Mouse (Mus musculus): ENCODE measurements around the gene Dars. TPM values are rescaled to one million over a fixed set of nuclear protein-coding genes. Genes with fewer than 3 reads are reported as not detected.
"Not testable (repeated sequence)": the region's sequence is repeated elsewhere in the genome, so short reads cannot be mapped to it uniquely, and the experiment has no call there.

The Dars gene
- polyA plus RNA-seq, 1 experiment from 2014 or later = 178 TPM

DNA sequence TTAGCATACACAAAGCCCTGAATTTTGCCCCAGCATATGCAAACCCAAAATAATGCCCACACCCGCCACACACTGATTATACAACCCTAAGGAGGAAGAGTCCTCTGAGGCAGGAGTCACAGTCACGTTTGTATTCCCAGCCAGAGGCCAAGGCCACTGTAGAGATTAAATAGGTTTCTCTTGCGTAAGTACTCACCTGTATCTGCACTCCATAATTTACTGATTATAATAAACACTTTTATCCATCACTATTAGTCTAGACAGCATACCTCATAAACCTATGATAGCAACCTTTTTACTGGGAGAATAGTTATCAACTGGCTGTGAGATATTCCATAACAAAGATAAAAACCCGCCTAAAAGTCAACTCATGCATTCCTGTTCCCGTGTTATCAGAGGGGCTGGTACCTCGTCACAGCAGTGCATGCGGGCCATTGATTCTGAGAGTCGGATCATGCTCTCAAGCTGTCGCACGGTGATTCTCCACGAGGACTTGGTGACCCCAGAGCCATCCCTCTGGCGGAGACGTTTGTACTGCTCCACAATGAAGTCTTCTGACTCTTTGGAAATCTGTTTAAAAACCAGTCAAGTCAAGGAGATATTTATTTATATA, 79.4 kb downstream of the Dars start:
- Histone ChIP-seq H3K9me3 (replicated peaks; ENCODE audit: control insufficient read depth, low read length) (no peaks in the 10 kb centered on the region), H3K27ac (ENCODE audit: low read length) (no peak overlapping the region), H3K36me3 (ENCODE audit: control insufficient read depth, insufficient read depth, low read length) (peaks cover 39% of the 10 kb centered on the region), H3K4me2 (ENCODE audit: low read depth, low read length) (no peak overlapping the region), H3K4me1 (ENCODE audit: control insufficient read depth, insufficient read depth, low read length) (no peaks in the 10 kb centered on the region), H3K27me3 (ENCODE audit: control insufficient read depth, insufficient read depth, low read length) (no peaks in the 10 kb centered on the region), H3K9ac (ENCODE audit: low read length) (no peak overlapping the region), H3K4me3 (replicated peaks; ENCODE audit: low read length) (no peak overlapping the region)
- 80% methylated on average over 13 of the region's 13 CpGs for WGBS
- ATAC-seq (ENCODE audit: insufficient read depth, low FRiP score) = no peak

DNA sequence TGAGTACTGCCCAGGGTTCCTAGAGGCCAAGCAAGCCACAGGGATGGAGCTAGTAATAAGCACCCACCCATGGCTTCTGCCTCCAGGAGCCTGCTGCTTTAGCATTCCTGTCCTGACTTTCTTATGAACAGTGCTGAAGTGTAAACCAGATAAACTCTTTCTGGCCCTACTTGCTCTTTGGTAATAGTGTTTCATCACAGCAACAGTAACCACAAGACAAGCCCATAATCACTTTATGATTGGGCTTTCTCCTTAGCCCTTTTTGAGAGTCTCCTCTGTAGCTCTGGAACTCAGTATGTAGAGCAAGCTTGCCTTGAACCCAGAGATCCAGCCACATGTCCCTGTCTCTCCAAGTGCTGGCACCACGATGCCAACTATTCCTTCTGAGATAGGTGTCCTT, 86.9 kb downstream of the Dars start:
- Histone ChIP-seq H3K4me3 (replicated peaks; ENCODE audit: low read length) (no peak overlapping the region), H3K27ac (ENCODE audit: low read length) (no peak overlapping the region), H3K36me3 (ENCODE audit: control insufficient read depth, insufficient read depth, low read length) (peaks cover 34% of the 10 kb centered on the region), H3K9me3 (replicated peaks; ENCODE audit: control insufficient read depth, low read length) (no peaks in the 10 kb centered on the region), H3K27me3 (ENCODE audit: control insufficient read depth, insufficient read depth, low read length) (no peaks in the 10 kb centered on the region), H3K4me1 (ENCODE audit: control insufficient read depth, insufficient read depth, low read length) (no peaks in the 10 kb centered on the region), H3K4me2 (ENCODE audit: low read depth, low read length) (no peak overlapping the region), H3K9ac (ENCODE audit: low read length) (no peak overlapping the region)
- 91% methylated on average over 1 of the region's 1 CpGs for WGBS
- no peak for ATAC-seq (ENCODE audit: insufficient read depth, low FRiP score)

DNA sequence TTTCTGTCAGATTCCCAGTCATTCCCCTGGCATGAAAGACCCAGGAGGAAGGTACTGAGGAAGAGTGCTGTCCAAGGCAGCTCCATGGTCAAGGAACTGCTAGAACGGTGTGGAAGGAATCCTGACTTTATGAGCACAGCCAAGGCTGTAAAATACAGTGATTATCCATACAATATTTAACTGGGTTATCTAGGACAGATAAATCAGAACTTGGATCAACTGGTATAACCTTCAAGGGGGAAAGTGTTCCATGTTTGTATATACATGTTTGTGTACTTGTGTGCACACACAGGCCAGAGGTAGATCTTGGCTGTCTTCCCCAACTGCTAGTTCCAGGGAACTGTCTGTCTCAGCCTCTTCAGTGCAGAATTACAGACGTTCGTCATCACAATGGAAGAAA, 89.0 kb downstream of the Dars start, which contains the start of gene Lct:
TSS of gene Lct (minus strand) at position 101 of the 400 bp plus-strand sequence.
- H3K27ac ChIP-seq (ENCODE audit: low read length) = no peak within 1 kb of the TSS
- no peak for ATAC-seq (ENCODE audit: insufficient read depth, low FRiP score)
- no peak within 1 kb of the TSS for H3K9ac ChIP-seq (ENCODE audit: low read length)
- no peak within 1 kb of the TSS for H3K4me2 ChIP-seq (ENCODE audit: low read depth, low read length)
- H3K9me3 ChIP-seq (replicated peaks; ENCODE audit: control insufficient read depth, low read length) = no peaks in the 10 kb centered on the region
- 74% methylated on average over 3 of the region's 3 CpGs for WGBS
- H3K4me3 ChIP-seq (replicated peaks; ENCODE audit: low read length) = no peak within 1 kb of the TSS
- no peaks in the 10 kb centered on the region for H3K27me3 ChIP-seq (ENCODE audit: control insufficient read depth, insufficient read depth, low read length)
- peaks cover 20% of the 10 kb centered on the region for H3K36me3 ChIP-seq (ENCODE audit: control insufficient read depth, insufficient read depth, low read length)
- H3K4me1 ChIP-seq (ENCODE audit: control insufficient read depth, insufficient read depth, low read length) = no peaks in the 10 kb centered on the region

DNA sequence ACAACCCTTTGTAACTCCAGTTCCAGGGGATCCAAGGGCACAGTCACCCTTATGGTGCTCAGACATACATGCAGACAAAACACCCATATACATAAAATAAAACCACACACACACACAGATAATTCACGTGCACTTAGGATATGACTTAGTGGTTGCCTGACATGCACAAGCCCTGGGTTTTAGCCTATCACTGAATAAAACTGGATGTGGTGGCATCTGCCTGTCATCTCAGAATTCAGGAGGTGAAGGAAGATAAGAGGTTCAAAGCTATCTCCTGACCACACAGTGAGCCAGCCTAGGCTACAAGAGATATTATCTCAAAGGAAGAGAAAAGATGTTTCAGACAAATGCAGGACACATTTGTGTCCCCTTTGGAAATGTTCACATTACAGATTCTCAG, 90.0 kb downstream of the Dars start:
- ATAC-seq (ENCODE audit: insufficient read depth, low FRiP score) = no peak
- Histone ChIP-seq H3K4me1 (ENCODE audit: control insufficient read depth, insufficient read depth, low read length) (no peaks in the 10 kb centered on the region), H3K9me3 (replicated peaks; ENCODE audit: control insufficient read depth, low read length) (no peaks in the 10 kb centered on the region), H3K27ac (ENCODE audit: low read length) (no peak overlapping the region), H3K4me3 (replicated peaks; ENCODE audit: low read length) (no peak overlapping the region), H3K27me3 (ENCODE audit: control insufficient read depth, insufficient read depth, low read length) (no peaks in the 10 kb centered on the region), H3K36me3 (ENCODE audit: control insufficient read depth, insufficient read depth, low read length) (peaks cover 14% of the 10 kb centered on the region), H3K9ac (ENCODE audit: low read length) (no peak overlapping the region), H3K4me2 (ENCODE audit: low read depth, low read length) (no peak overlapping the region)
- WGBS = 89% methylated on average over 1 of the region's 1 CpGs

DNA sequence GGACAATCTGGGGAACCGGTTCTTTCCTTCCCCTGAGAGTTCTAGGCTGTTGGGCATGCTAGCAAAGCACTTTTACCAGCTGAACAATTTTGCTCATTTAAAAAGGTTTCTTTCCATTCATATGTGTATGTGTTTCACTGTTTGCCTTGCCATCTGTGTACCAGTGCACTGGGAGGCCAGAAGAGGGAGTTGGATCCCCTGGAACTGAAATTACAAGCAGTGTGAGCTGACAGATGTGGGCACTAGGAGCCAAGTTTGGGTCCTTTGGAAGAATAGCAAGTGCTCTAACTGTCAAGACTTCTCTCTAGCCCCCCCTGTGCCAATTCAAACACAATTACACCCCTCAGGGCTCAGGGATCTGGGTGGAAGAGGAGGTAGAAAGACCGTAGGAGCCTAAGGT, 92.4 kb downstream of the Dars start:
- H3K4me3 ChIP-seq (replicated peaks; ENCODE audit: low read length) = no peak overlapping the region
- no peak for ATAC-seq (ENCODE audit: insufficient read depth, low FRiP score)
- H3K9me3 ChIP-seq (replicated peaks; ENCODE audit: control insufficient read depth, low read length) = no peaks in the 10 kb centered on the region
- 81% methylated on average over 2 of the region's 2 CpGs for WGBS
- H3K9ac ChIP-seq (ENCODE audit: low read length) = no peak overlapping the region
- H3K36me3 ChIP-seq (ENCODE audit: control insufficient read depth, insufficient read depth, low read length) = no peaks in the 10 kb centered on the region
- H3K4me1 ChIP-seq (ENCODE audit: control insufficient read depth, insufficient read depth, low read length) = no peaks in the 10 kb centered on the region
- H3K27me3 ChIP-seq (ENCODE audit: control insufficient read depth, insufficient read depth, low read length) = no peaks in the 10 kb centered on the region
- H3K27ac ChIP-seq (ENCODE audit: low read length) = no peak overlapping the region
- no peak overlapping the region for H3K4me2 ChIP-seq (ENCODE audit: low read depth, low read length)

DNA sequence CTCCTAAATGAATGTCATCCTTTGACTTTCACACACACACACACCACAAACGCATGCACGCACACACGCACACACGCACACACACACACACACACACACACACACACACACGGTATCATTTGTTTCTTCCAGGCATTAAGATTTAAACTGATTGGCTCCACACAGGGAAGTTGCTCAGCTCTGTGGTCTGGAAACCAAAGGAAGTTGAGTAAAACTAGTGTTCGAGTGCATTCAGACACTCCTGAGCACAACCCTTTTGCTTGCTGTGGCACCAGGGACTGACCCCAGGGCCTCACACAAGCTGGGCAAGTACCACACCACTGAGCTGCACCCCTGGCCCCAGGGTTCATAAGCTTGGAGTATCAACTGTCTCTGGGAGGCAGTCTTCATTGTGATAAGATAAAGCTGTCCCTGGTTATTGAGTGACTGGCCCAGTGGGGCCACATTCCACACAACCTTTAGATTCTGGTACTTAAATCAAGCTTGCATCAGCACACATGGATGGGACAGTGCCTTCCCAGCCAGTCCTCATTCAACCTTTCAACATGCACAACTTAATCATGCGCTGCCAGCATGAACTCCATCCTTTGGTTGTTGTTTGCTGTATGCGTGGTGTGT, 94.0 kb downstream of the Dars start:
- Histone ChIP-seq H3K27ac (ENCODE audit: low read length) (no peak overlapping the region), H3K9ac (ENCODE audit: low read length) (no peak overlapping the region), H3K27me3 (ENCODE audit: control insufficient read depth, insufficient read depth, low read length) (no peaks in the 10 kb centered on the region), H3K9me3 (replicated peaks; ENCODE audit: control insufficient read depth, low read length) (no peaks in the 10 kb centered on the region), H3K36me3 (ENCODE audit: control insufficient read depth, insufficient read depth, low read length) (no peaks in the 10 kb centered on the region), H3K4me1 (ENCODE audit: control insufficient read depth, insufficient read depth, low read length) (no peaks in the 10 kb centered on the region), H3K4me2 (ENCODE audit: low read depth, low read length) (no peak overlapping the region), H3K4me3 (replicated peaks; ENCODE audit: low read length) (no peak overlapping the region)
- 79% methylated on average over 8 of the region's 8 CpGs for WGBS
- no peak for ATAC-seq (ENCODE audit: insufficient read depth, low FRiP score)

DNA sequence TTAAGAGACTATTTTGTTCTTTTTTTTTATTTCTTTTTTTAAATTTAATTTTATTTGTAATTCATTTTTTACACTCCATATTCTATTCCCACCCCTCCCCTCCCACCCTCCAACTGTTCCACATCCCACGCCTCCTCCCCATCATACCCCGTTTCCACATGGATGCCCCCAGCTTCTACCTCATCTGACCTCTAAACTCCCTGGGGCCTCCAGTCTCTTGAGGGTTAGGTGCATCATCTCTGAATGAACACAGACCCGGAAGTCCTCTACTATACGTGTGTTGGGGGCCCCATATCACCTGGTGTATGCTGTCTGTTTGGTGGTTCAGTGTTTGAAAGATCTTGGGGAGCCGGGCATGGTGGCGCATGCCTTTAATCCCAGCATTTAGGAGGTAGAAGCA, 97.9 kb downstream of the Dars start:
- WGBS = 84% methylated on average over 6 of the region's 6 CpGs
- H3K27me3 ChIP-seq (ENCODE audit: control insufficient read depth, insufficient read depth, low read length); H3K9ac ChIP-seq (ENCODE audit: low read length); H3K4me3 ChIP-seq (replicated peaks; ENCODE audit: low read length); H3K4me2 ChIP-seq (ENCODE audit: low read depth, low read length); H3K4me1 ChIP-seq (ENCODE audit: control insufficient read depth, insufficient read depth, low read length); ATAC-seq (ENCODE audit: insufficient read depth, low FRiP score); H3K36me3 ChIP-seq (ENCODE audit: control insufficient read depth, insufficient read depth, low read length); H3K9me3 ChIP-seq (replicated peaks; ENCODE audit: control insufficient read depth, low read length); H3K27ac ChIP-seq (ENCODE audit: low read length): not testable (repeated sequence)

DNA sequence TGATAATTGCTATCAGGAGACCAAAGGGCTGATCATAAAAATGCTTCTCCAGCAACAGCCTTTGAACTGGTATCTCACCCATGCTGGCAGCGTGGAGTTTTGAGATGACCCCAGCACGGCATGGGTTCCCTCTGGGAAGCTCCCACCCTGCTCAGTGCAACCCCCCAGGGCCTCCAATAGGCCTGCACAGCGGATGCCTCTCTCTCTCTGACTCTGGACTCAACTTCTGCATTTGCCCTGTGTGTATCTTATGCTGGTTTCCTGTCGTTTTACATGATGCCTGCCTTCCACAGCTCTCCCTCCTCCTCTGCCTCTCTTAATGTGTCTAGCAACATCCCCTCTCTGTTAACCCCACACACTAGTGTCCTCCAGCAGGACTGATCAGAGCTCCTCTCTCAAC, 102.5 kb downstream of the Dars start:
- H3K4me3 ChIP-seq (replicated peaks; ENCODE audit: low read length) = no peak overlapping the region
- H3K4me1 ChIP-seq (ENCODE audit: control insufficient read depth, insufficient read depth, low read length) = no peaks in the 10 kb centered on the region
- no peaks in the 10 kb centered on the region for H3K27me3 ChIP-seq (ENCODE audit: control insufficient read depth, insufficient read depth, low read length)
- H3K36me3 ChIP-seq (ENCODE audit: control insufficient read depth, insufficient read depth, low read length) = no peaks in the 10 kb centered on the region
- no peaks in the 10 kb centered on the region for H3K9me3 ChIP-seq (replicated peaks; ENCODE audit: control insufficient read depth, low read length)
- H3K4me2 ChIP-seq (ENCODE audit: low read depth, low read length) = no peak overlapping the region
- H3K9ac ChIP-seq (ENCODE audit: low read length) = no peak overlapping the region
- H3K27ac ChIP-seq (ENCODE audit: low read length) = no peak overlapping the region
- ATAC-seq (ENCODE audit: insufficient read depth, low FRiP score) = no peak
- 57% methylated on average over 4 of the region's 4 CpGs for WGBS
